Mouse (Mus musculus) kidney, adult 9 months (tissue): ENCODE data around the gene Birc2.

Experiments used
- DNase-seq: peaks from one replicate; pipeline ENCODE4 v3.0.0; 2022

The Birc2 gene

DNA sequence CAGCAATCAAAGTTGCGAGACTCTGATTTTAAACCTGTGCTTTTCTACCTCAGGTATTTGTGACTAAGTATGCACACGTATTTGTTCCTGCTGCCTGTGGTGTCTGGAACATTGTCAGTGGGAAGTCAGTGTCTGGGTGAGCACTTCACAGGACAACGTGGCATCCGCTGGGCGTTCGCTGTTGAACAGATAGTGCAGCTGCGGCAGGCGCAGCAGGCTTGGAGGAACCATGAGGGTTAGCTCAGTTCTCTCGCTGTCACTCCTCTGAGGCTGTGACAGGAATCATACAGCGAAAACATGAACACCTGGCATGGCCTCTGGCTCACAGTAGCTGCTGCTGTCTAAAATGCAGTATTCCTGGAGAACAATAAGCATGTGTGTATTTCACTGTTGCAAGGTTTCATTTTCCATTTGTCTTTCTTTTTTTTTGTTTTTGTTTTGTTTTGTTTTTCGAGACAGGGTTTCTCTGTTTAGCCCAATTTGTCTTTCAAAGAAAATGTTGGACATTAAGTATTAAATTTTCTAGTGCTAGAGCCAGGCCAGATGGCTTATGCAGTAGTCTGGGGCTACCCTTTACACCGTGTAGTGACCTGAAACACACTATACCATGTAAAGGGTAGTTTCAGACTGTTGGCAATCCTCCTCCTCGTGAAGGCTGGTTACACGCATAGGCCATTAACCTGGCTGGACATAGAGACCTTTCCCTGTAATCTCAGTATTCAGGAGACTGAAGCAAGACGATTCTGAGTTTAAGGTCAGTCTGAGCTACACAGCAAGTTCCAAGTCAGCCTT, 52.8 kb downstream of the Birc2 start:
- no peak for DNase-seq

DNA sequence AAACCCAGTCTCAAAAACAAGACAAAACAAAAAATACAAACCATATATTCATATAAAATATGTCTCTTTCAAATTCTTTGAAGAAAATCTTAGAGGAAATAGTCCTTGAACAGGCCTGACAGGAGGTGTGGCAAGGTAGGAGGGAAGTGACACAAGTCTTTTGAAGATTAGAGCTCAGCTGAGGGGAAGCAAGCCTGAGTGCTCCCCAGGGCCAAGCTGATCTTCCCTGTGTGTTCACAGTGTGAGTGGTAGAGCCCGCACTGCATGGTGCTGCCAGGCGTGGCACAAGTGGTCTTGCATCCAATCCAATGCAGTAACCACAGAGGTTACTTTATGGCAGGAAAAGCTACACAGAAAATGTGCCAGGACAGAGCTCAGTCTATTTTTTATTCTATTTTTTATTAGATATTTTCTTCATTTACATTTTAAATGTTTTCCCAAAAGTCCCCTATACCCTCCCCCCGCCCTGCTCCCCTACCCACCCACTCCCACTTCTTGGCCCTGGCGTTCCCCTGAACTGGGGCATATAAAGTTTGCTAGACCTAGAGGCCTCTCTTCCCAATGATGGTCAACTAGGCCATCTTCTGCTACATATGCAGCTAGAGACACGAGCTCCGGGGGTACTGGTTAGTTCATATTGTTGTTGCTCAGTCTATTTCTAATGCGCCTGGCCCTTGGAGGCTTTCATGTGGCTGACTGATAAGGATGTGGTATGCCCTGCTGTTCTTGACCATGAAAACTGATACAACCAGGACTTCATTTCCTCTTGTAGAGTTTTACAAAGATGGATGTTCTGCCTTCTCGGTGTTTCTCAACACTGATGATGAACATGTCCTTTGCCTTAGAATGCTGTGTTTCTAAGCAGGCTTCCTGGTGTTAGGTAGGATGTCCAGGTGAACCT, 56.4 kb downstream of the Birc2 start:
- no peak for DNase-seq

DNA sequence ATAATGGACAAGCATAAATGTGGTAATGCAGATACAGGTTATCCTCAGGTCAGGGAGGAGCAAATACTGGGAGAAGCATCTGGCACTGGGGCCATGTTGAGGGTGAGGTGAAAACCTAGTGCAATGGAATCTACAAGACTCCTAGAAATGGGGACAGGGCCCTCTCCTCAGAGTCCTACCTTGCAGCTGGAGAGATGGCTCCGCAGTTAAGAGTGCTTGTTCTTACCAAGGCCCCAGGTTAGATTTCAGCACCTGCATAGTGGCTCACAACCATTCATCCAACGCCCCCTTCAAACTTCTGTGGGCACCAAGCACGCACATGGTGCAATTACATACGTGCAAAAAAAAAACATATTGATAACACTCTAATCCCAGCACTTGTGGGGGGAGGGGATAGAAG, 57.1 kb downstream of the Birc2 start:
- DNase-seq, result no peak

DNA sequence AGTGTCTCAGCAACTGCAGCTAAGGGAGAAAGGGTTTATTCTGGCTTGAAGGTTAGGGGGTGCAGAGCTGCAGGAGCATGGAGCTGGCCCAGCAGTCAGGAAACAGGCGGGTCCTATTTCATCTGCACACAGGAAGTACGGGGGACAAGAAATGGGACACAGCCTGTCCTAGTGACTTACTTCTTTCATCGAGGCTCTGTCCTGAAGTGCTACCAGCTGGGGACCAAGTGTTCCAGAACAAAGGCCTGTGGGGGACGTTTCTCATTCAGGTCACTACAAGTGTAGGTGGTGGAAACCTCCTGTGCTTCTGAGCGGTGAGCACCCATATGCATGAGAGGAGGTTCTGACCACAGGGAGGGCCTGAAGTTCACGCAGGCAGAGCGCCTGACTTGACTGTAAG, 58.1 kb downstream of the Birc2 start:
- no peak for DNase-seq

DNA sequence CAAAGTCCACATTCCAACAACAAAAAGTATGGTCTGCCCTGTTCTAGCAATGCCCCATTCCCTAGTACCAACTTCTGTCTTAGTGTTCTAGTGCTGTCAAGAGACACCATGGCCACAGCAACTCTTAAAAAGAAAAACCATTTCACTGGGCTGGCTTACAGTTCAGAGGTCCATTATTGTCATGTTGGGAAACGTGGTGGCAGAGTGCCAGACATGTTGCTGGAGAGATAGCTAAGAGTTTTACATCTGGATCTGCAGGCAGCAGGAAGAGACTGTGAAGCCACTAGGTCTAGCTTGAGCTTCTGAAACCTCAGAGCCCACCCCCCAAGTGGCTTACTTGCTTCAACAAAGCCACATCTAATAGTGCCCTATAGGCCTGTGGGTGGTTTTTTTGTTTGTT, 59.2 kb downstream of the Birc2 start:
- no peak for DNase-seq

DNA sequence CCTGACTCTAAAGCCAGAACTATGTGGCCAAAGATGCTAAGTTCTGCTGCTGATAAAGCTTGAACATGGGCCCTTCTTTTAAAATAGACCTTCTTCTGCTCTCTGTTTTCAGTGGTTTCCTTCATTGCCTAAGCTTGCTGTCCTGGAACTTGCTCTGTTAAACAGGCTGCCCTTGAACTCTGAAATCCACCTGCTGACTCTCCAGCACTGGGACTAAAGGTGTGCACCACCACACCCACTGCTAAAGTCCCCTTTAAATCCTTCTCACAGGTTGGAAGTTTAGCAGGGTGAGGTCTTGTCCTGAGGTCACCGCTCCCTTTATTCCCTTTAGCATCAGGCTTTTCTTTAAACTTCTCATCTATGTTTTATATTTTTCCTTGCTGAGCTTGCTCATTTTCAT, 59.9 kb downstream of the Birc2 start:
- no peak for DNase-seq

DNA sequence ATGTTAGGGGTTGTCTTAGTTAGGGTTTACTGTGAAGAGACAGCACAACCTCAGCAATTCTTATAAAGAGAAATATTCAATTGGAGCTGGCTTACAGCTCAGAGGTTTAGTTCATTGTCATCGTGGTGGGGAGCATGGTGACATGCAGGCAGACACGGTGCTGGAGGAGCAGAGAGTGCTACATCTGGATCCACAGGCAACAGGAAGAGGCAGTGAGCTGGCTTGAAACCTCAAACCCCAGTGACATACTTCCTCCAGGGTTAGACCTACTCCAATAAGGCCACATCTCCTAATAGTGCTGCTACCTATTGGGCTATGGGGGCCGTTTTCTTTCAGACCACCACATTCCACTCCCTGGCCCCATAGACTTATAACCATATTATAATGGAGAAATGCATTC, 60.9 kb downstream of the Birc2 start:
- DNase-seq, result no peak

DNA sequence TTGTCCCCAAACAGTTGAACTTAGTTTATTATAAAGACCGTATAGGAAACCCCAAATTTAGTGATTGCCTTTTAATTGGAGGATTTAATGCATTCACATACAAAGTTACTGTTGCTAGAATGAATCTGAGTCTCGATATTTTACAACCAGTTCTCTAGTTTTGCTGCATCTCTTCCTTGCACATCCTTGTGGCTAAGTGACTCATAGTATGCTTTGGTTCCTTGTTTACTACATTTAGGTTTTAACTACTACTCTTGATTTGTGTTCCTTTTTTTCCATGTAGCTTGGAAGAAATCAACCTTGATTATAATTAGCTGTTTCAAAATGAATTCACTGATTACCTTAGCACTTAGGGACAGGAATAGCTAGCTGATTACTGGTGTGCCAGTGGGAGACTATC, 61.9 kb downstream of the Birc2 start:
- no peak for DNase-seq

DNA sequence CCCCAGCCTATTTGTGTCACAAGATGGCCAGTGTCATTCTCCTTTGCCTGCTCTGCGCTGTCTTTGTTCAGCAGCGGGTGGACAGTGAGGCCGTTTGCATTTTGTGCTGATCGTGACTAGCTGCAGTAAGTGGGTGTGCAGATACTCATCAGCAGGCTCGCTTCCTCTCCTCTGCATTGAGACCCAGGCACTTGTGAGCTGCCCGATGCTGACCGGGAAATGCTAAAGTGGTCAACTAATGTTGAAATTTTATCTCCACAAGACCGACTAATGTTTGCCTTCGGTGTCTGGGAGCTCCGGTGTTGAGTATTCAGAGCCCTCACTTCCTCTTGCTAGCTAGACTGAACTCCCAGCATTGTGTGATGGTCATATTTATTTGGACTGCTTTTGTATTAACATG, 62.3 kb downstream of the Birc2 start:
- DNase-seq, result no peak

DNA sequence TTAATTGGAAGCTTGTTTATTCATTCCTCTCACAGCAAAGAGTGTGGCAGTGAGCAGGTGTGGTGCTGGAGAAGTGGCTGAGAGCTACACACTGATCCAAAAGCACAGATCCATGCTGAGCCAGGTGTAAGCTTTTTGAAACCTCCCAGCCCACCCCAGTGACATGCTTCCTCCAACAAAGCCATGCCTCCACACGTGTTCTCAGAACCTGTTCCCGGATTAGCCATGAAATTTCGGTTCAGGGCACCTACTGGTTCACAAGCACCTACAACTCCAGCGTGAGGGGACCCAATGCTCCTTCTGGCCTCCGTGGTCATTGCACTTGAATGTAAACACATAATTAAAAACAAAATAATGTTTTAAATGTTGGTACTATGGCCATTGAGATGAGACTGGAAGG, 63.2 kb downstream of the Birc2 start:
- DNase-seq, result no peak

DNA sequence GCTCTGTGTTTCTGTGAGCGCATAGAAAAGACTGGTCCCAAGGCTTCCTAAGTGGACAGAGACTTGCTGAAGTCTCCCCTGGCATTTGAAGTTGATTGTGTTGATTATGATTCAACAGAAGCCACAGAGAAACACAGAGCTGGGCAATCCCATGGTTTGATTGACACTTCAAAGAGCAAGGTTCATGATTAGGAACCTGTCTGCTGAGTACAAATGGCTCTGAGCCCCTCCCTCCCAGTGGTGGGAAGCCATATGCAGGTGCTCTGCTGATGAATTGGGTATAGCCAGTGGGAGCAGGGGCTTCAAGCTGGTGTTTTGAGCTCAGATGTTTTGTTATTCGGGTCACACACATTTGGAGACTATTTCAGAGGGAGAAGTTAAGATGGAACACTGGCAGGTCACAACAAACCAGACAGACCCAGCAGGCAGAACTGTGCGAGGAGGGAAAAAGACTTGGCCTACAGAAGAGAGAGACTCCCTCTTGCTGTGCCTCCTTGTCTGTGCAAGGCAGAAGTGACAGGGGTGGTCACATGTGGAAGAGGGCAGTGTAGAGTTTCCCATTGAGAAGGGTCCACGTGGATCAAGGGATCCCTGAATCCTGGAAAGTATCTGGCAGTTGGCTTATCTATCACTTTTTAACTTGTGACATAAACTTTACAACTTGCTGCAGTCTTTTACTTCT, 64.0 kb downstream of the Birc2 start:
- no peak for DNase-seq

DNA sequence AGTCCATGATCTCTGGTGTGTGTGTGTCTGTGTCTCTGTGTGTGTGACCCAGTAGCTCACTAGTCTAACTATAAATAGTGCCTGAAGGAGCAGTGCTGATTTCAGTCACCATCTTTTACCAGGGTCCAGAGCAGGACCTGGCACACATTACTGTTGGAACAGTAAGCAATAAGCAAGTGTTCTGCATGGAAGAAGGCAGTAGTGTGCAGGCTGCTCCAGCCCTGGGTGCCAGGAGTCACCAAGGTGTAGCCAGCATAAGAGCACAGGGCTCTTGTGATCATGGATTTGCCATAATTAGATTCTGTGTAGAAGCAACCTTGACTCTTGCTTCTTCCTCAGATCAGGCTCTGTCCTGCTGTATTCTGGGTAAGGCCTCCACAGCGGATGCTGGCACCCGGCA, 64.5 kb downstream of the Birc2 start:
- no peak for DNase-seq

DNA sequence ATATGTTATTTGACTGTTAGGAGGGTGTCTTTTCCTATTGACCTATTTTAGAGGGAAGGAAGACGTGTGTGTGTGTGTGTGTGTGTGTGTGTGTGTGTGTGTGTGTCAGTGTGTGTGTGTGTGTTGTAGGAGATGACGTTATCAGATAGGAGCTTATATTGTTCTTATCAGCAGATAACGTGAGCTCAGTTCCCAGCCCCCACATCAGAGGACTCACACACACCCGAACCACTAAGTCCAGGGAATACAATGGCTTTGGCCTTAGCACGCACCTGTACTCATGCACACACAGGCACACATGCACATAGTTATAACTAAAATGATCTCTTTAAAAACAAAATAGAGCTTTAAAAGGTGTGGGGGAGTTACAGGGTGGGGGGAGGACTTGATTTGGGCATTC, 67.4 kb downstream of the Birc2 start:
- no peak for DNase-seq

DNA sequence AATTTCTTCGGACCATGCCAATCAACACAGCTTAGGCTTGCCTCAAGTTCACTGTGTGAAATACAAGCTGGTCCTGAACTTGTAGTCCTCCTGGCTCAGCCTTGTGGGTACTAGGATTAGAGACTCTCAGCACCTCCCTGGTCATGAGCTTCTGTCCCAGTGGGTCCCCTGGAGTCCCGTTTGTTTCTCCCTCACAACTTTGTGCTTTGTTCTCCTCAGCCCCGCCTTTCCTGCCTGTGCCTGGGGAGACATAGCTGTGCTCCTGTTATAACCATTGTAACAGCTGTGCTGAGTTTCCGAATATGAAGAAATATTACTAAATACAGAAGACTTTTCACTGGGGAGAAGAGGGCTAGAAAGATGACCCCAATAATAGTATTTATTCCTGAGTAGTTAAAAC, 67.8 kb downstream of the Birc2 start:
- no peak for DNase-seq
